Mouse (Mus musculus) liver, embryonic 11.5 days (tissue): ENCODE data around the gene Tmem204. TPM values are rescaled to one million over a fixed set of nuclear protein-coding genes. Genes with fewer than 3 reads are reported as not detected.
A peak's percentile ranks its signal among the peaks of the same experiment; 100 is the strongest.
"Not testable (repeated sequence)": the region's sequence is repeated elsewhere in the genome, so short reads cannot be mapped to it uniquely, and the experiment has no call there.

ENCODE experiments used
- ATAC-seq: fragments of 200-750 bp; cut with Nextera tagmentation; replicated peaks from 2 replicates; pipeline ENCODE4 v1.8.0; 2017; ENCODE audit warnings: moderate number of reproducible peaks, mild to moderate bottlenecking, moderate TSS enrichment, moderate library complexity; ENCODE audit not compliant: low FRiP score
- DNase-seq: peaks from one replicate; pipeline ENCODE4 v3.0.0-alpha.2; 2017; ENCODE audit warnings: low spot score
- H3K27ac ChIP-seq: fragments of 300-500 bp; sonication (generic); 2 replicates; pipeline ENCODE4 v1.5.1; 2014; ENCODE audit warnings: mild to moderate bottlenecking, low read depth, low read length, control low read depth
- H3K27me3 ChIP-seq: fragments of 300-500 bp; sonication (generic); replicated peaks from 2 replicates; pipeline ENCODE4 v1.6.1; 2014; ENCODE audit warnings: low read length, mixed read lengths; ENCODE audit not compliant: control insufficient read depth, insufficient read depth
- H3K36me3 ChIP-seq: fragments of 300-500 bp; sonication (generic); 2 replicates; pipeline ENCODE4 v1.6.1; 2014; ENCODE audit warnings: mild to moderate bottlenecking, low read length, moderate library complexity, mixed read lengths; ENCODE audit not compliant: control insufficient read depth, insufficient read depth
- H3K4me1 ChIP-seq: fragments of 300-500 bp; sonication (generic); replicated peaks from 2 replicates; pipeline ENCODE4 v1.6.1; 2014; ENCODE audit warnings: low read length, mixed read lengths; ENCODE audit not compliant: control insufficient read depth, insufficient read depth
- H3K4me2 ChIP-seq: fragments of 300-500 bp; sonication (generic); 2 replicates; pipeline ENCODE4 v1.6.1; 2014; ENCODE audit warnings: mild to moderate bottlenecking, control low read depth, moderate library complexity
- H3K4me3 ChIP-seq: fragments of 300-500 bp; sonication (generic); 2 replicates; pipeline ENCODE4 v1.5.1; 2014; ENCODE audit warnings: low read depth, low read length, control low read depth
- H3K9ac ChIP-seq: fragments of 300-500 bp; sonication (generic); 2 replicates; pipeline ENCODE4 v1.6.1; 2014; ENCODE audit warnings: low read depth, low read length, control low read depth
- H3K9me3 ChIP-seq: fragments of 300-500 bp; sonication (generic); 2 replicates; pipeline ENCODE4 v1.6.1; 2016; ENCODE audit warnings: low read length, inconsistent platforms, mixed read lengths; ENCODE audit not compliant: control insufficient read depth
- WGBS: fragments of 180-500 bp; shearing (Covaris S2); extraction: QIAGEN DNeasy Blood & Tissue Kit; methylation state at CpG from one replicate; pipeline ENCODE4 v1.1.7; 2014; 5-methylcytosine and 5-hydroxymethylcytosine counted together
- polyA plus RNA-seq: library from polyadenylated mRNA; unstranded; fragments of >200 nt; fragmentation: Nextera tagmentation; extraction: Ambion mirVana; gene quantifications from 2 replicates; pipeline ENCODE4 v1.2.1, GENCODE M21; 2014

Gene Tmem204
- polyA plus RNA-seq: 8.5 and 10.1 TPM in 2 replicates

DNA sequence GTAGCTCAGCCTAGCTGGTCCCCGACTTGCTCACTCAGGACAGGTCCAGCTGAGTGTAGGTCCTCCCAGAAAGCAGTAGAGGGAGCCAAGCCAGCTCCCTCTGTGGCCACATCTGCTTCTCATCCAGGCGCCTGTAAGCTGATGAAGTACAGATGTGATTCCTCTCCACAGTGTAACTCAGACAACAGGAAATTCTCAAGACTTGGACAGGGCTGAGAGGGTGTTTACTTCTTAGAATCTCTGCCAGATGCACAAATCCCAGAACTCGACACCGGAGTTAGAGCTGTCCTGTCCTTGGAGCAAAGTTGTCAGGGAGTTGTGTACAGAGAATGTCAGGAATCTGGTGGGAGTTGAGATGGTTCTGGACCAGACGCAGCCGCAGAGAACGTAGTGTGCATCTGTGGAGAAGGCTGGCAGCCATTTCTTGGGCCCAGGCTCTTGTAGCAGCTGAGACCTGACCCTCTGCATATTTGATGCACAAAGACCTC is at the start of gene Tmem204:
Tmem204 (minus strand) TSS at position 148 of the 488 bp plus-strand sequence.
- WGBS: 51% methylated on average over 7 of the region's 7 CpGs
- no peak within 1 kb of the TSS for H3K4me3 ChIP-seq
- H3K9me3 ChIP-seq: no peaks in the 10 kb centered on the region
- DNase-seq (peak; percentile 46), ATAC-seq (peak; percentile 45)
- no peaks in the 10 kb centered on the region; the same call in 1 of the 2 replicates for H3K36me3 ChIP-seq
- peak within 1 kb of the TSS; percentile 91 for H3K27ac ChIP-seq
- no peaks in the 10 kb centered on the region for H3K27me3 ChIP-seq
- 0 out of 2 replicates have a peak within 1 kb of the TSS, but pooled peaks have one; percentile 25 for H3K9ac ChIP-seq
- no peak within 1 kb of the TSS; the same call in 1 of the 2 replicates for H3K4me2 ChIP-seq
- peaks cover 38% of the 10 kb centered on the region for H3K4me1 ChIP-seq

GRCm38 (mm10) chr17:25130060-25130459 is 46.7 kb upstream of the Tmem204 start:
- Histone ChIP-seq H3K9ac (no peak overlapping the region), H3K36me3 (no peaks in the 10 kb centered on the region), H3K4me2 (no peak overlapping the region), H3K4me3 (no peak overlapping the region), H3K9me3 (no peaks in the 10 kb centered on the region), H3K27me3 (no peaks in the 10 kb centered on the region; the same call in 1 of the 2 replicates), H3K4me1 (peaks cover 26% of the 10 kb centered on the region), H3K27ac (no peak overlapping the region)
- no peak for ATAC-seq
- WGBS: 89% methylated on average over 1 of the region's 1 CpGs
- DNase-seq: no peak

DNA sequence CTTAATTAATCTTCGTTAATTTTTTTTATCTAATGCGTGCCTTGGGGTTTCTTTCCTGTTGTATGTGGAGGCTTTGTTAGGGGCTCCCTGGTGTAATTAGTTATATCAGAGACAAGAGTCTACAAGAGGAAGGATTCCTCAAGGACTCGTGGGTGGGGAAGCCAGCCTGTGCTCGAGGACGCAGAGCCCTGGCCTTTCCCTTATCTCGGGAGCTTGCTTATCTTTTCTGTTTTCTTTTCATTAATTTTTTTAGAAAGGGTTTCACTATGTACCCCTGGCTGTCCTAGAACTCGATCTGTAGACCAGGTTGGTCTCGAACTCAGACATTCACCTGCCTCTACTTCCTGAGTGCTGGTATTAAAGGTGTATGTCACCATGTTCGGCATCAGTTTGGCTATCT is 44.3 kb upstream of the Tmem204 start:
- H3K9me3 ChIP-seq: no peaks in the 10 kb centered on the region
- H3K4me3 ChIP-seq: no peak overlapping the region
- DNase-seq (no peak), ATAC-seq (peak; percentile 13; the same call in 1 of the 2 replicates)
- peak overlapping the region; percentile 43 for H3K9ac ChIP-seq
- peak overlapping the region; percentile 87 for H3K27ac ChIP-seq
- 41% methylated on average over 9 of the region's 9 CpGs for WGBS
- H3K4me1 ChIP-seq: peaks cover 16% of the 10 kb centered on the region
- no peaks in the 10 kb centered on the region; the same call in 1 of the 2 replicates for H3K27me3 ChIP-seq
- no peaks in the 10 kb centered on the region for H3K36me3 ChIP-seq
- peak overlapping the region; percentile 44 for H3K4me2 ChIP-seq

DNA sequence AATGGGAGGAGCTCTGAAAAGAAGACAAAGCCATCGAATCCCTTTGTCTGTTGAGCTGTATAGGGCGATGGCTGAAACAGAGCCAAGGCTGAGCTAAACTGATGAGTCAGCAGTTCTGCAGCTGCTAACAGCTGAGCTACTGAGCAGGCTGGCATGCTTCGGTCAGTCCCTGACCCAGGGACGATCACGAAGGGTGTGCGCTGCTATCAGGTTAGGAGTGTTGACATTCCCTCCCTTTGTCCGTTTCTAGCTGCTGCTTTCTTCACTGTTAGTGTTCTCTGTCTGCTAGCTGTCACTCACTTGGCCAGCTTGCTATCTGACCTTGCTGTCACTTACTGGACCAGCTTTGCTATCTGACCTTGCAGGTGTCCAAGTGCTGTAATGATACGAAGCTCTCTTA is 43.7 kb upstream of the Tmem204 start:
- H3K9me3 ChIP-seq: no peaks in the 10 kb centered on the region
- DNase-seq (no peak), ATAC-seq (peak; percentile 85)
- H3K27me3 ChIP-seq: no peaks in the 10 kb centered on the region; the same call in 1 of the 2 replicates
- H3K4me2 ChIP-seq: peak overlapping the region; percentile 44
- no peak overlapping the region for H3K4me3 ChIP-seq
- no peak overlapping the region for H3K9ac ChIP-seq
- H3K36me3 ChIP-seq: no peaks in the 10 kb centered on the region
- peaks cover 16% of the 10 kb centered on the region for H3K4me1 ChIP-seq
- WGBS: 31% methylated on average over 8 of the region's 8 CpGs
- H3K27ac ChIP-seq: peak overlapping the region; percentile 87

DNA sequence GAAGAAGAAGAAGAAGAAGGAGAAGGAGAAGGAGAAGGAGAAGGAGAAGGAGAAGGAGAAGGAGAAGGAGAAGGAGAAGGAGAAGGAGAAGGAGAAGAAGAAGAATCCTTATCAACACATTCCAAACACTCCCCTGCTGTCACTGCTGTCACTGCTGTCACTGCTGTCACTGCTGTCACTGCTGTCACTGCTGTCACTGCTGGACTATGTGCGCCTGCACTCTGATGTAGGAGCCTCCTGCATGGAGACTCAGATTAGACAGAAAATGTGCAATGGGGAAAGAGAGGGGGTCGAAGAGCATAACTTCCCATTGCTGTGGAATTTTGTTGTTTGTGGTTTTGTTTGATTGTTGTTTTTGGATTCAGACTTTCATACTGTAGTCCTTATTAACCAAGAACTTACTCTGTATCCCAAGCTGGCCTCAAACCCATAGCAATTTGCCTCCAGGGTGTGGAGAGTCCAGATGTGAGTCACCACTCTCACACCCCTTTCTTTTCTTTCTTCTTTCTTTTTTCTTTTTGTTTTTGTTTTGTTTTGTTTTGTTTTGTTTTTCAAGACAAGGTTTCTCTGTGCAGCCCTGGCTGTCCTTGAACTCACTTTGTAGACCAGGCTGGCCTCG is 42.2 kb upstream of the Tmem204 start:
- H3K4me1 ChIP-seq: peaks cover 16% of the 10 kb centered on the region
- ATAC-seq: 0 out of 2 replicates have a peak, but pooled peaks have one; percentile 42

DNA sequence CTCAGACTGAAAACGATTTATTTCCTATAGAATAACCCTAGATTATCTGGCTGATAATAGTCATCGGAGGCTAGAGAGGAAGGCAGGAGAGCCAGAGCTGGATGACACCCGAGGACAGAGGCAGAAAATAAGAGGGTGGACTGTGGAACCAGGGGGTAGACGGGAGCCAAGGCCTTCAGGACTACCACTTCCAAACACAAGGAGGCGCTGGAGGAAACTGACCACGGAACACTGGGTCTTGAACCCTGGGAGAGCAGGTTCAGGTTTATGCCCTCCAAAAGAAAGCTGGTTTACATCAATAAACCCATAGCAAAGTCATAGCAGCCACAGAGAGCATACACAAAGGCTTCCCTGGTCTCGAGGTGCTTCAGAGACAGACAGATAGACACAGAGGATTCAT is 40.6 kb upstream of the Tmem204 start:
- ATAC-seq (no peak), DNase-seq (no peak)
- H3K9me3 ChIP-seq: no peaks in the 10 kb centered on the region
- no peak overlapping the region for H3K4me2 ChIP-seq
- H3K27me3 ChIP-seq: no peaks in the 10 kb centered on the region; the same call in 1 of the 2 replicates
- 25% methylated on average over 7 of the region's 7 CpGs for WGBS
- H3K4me3 ChIP-seq: no peak overlapping the region
- no peaks in the 10 kb centered on the region for H3K36me3 ChIP-seq
- no peak overlapping the region for H3K9ac ChIP-seq
- H3K4me1 ChIP-seq: peaks cover 16% of the 10 kb centered on the region
- no peak overlapping the region for H3K27ac ChIP-seq

More for the DNA sequence above, 42.2 kb upstream of the Tmem204 start:
- DNase-seq, H3K27me3 ChIP-seq, H3K36me3 ChIP-seq, H3K9me3 ChIP-seq, H3K9ac ChIP-seq, H3K4me2 ChIP-seq, H3K4me3 ChIP-seq: not testable (repeated sequence)
- H3K27ac ChIP-seq: peak overlapping the region; percentile 38; the same call in 1 of the 2 replicates
- WGBS: 62% methylated on average over 3 of the region's 3 CpGs

DNA sequence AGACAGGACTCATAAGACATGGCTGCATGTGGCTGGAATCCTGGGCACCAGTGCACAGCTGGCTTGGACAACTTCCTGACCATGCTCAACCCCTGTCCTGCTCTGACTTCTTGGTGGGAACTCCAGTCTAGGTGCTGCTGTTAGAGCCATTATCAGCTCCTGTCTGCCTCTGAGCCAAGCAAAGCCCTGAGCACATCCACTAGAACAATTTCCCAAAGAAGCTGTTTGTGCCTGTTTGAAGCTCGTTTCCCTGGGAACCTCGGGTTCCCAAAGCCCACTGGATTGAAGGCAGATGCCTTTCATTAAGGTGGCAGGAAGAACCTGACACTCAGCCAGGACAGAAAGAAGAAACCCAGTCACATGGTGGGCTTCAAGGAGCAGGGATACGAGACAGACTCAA is 37.0 kb upstream of the Tmem204 start, which contains the start of gene Ptx4:
Ptx4 (plus strand) TSS at position 355 of the 400 bp plus-strand sequence.
- no peak for DNase-seq
- no peak within 1 kb of the TSS for H3K27ac ChIP-seq
- no peaks in the 10 kb centered on the region for H3K36me3 ChIP-seq
- ATAC-seq: no peak
- H3K4me1 ChIP-seq: peaks cover 3% of the 10 kb centered on the region; the same call in 1 of the 2 replicates
- H3K4me3 ChIP-seq: no peak within 1 kb of the TSS
- H3K4me2 ChIP-seq: no peak within 1 kb of the TSS
- H3K27me3 ChIP-seq: no peaks in the 10 kb centered on the region; the same call in 1 of the 2 replicates
- H3K9me3 ChIP-seq: no peaks in the 10 kb centered on the region
- H3K9ac ChIP-seq: no peak within 1 kb of the TSS
- WGBS: 46% methylated on average over 3 of the region's 3 CpGs

DNA sequence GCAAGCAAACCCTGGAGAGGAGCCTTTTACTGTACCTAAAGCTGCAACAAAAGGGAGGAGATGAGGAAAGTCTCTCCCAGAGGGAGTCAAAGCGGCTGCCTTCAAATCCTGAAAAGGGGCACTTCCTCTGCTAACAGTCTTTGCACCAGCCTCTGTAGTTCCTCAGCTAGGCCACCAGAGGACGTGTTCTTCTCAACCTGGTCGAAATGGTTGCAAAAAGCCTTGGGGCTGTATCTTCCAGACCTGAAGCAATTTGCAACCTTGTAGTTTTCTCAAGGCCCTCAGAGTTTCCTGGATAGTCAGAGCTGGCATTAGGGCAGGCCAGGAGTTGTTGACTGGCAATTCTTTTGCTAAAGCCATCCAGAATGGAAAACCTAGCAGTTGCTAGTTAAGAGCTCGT is 33.9 kb upstream of the Tmem204 start:
- H3K4me2 ChIP-seq: no peak overlapping the region
- no peak overlapping the region for H3K4me3 ChIP-seq
- H3K27ac ChIP-seq: no peak overlapping the region
- H3K9ac ChIP-seq: no peak overlapping the region
- peaks cover 8% of the 10 kb centered on the region for H3K4me1 ChIP-seq
- H3K36me3 ChIP-seq: peaks cover under 1% of the 10 kb centered on the region; the same call in 1 of the 2 replicates
- ATAC-seq: no peak
- no peaks in the 10 kb centered on the region for H3K9me3 ChIP-seq
- DNase-seq: no peak
- 32% methylated on average over 4 of the region's 4 CpGs for WGBS
- H3K27me3 ChIP-seq: no peaks in the 10 kb centered on the region
